Mouse (Mus musculus) v-Abl transformed pro-B cells (cell line): ENCODE results near the gene Taf9.

Source experiments
- in situ Hi-C, 2 experiments: fragments of 400-800 bp; cut with MboI; formaldehyde crosslinking; loops; one replicate each; pipeline ENCODE4 v1.15.1; 2025; ENCODE audit not compliant: unreplicated experiment in 2 of 2

Taf9 gene

GRCm38 (mm10) chr13:100651439-100652186, at the start of gene Taf9:
Gene Taf9 (plus strand): TSS chr13:100651579.
- in situ Hi-C loops, result loop anchor here (10.0 kb wide), 2 partner anchors 157 to 537 kb away; partner anchors contain the start of gene Gtf2h2 (in 1 of the 2)

GRCm38 (mm10) chr13:100602239-100602902, 49.0 kb upstream of the Taf9 start:
- in situ Hi-C loops, result loop anchor here in 1 of 2 experiments (25.0 kb wide), 1 partner anchor 765 kb away; no protein-coding TSS in a partner anchor

- in situ Hi-C loops, result loop anchor here in 1 of 2 experiments (25.0 kb wide), 1 partner anchor 766 kb away; no protein-coding TSS in a partner anchor
Observed at GRCm38 (mm10) chr13:100603031-100603737, 48.2 kb upstream of the Taf9 start.

GRCm38 (mm10) chr13:100603738-100604095, 47.7 kb upstream of the Taf9 start:
- in situ Hi-C loops, result loop anchor here in 1 of 2 experiments (25.0 kb wide), 1 partner anchor 766 kb away; no protein-coding TSS in a partner anchor

- in situ Hi-C loops, result loop anchor here in 1 of 2 experiments (25.0 kb wide), 1 partner anchor 769 kb away; no protein-coding TSS in a partner anchor
Observed at GRCm38 (mm10) chr13:100605845-100606244, 45.5 kb upstream of the Taf9 start.

- in situ Hi-C loops, result loop anchor here in 1 of 2 experiments (25.0 kb wide), 1 partner anchor 770 kb away; no protein-coding TSS in a partner anchor
Observed at GRCm38 (mm10) chr13:100607756-100608155, 43.6 kb upstream of the Taf9 start.

GRCm38 (mm10) chr13:100611266-100611665, 40.1 kb upstream of the Taf9 start:
- in situ Hi-C loops, result loop anchor here in 1 of 2 experiments (25.0 kb wide), 1 partner anchor 774 kb away; no protein-coding TSS in a partner anchor

GRCm38 (mm10) chr13:100612251-100612650, 39.1 kb upstream of the Taf9 start:
- in situ Hi-C loops, result loop anchor here in 1 of 2 experiments (25.0 kb wide), 1 partner anchor 775 kb away; no protein-coding TSS in a partner anchor

- in situ Hi-C loops, result loop anchor here in 1 of 2 experiments (25.0 kb wide), 1 partner anchor 776 kb away; no protein-coding TSS in a partner anchor
Observed at GRCm38 (mm10) chr13:100612903-100613302, 38.5 kb upstream of the Taf9 start.

GRCm38 (mm10) chr13:100616181-100617087, 34.9 kb upstream of the Taf9 start, which contains the start of gene Marveld2:
Gene Marveld2 (minus strand): TSS chr13:100616971.
- in situ Hi-C loops, result loop anchor here in 1 of 2 experiments (25.0 kb wide), 1 partner anchor 779 kb away; no protein-coding TSS in a partner anchor

GRCm38 (mm10) chr13:100617583-100617982, 33.8 kb upstream of the Taf9 start:
- in situ Hi-C loops, result loop anchor here in 1 of 2 experiments (25.0 kb wide), 1 partner anchor 780 kb away; no protein-coding TSS in a partner anchor

- in situ Hi-C loops, result loop anchor here in 1 of 2 experiments (25.0 kb wide), 1 partner anchor 785 kb away; no protein-coding TSS in a partner anchor
Observed at GRCm38 (mm10) chr13:100622241-100622640, 29.1 kb upstream of the Taf9 start.

- in situ Hi-C loops, result loop anchor here (5.0 to 25.0 kb wide), 4 partner anchors 149 to 1782 kb away; no protein-coding TSS in a partner anchor
Observed at GRCm38 (mm10) chr13:100634106-100634691, 17.2 kb upstream of the Taf9 start.

GRCm38 (mm10) chr13:100642471-100643209, 8.7 kb upstream of the Taf9 start:
- in situ Hi-C loops, result loop anchor here (25.0 kb wide), 1 partner anchor 1280 kb away; no protein-coding TSS in a partner anchor

- in situ Hi-C loops, result loop anchor here (25.0 kb wide), 1 partner anchor 1286 kb away; no protein-coding TSS in a partner anchor
Observed at GRCm38 (mm10) chr13:100648223-100648622, 3.2 kb upstream of the Taf9 start.

- in situ Hi-C loops, result loop anchor here (10.0 kb wide), 2 partner anchors 156 to 536 kb away; partner anchors contain the start of gene Gtf2h2 (in 1 of the 2)
Observed at GRCm38 (mm10) chr13:100650550-100651438, 585 bp upstream of the Taf9 start, which contains the start of the genes Ak6 and Rad17. Gene Ak6 (plus strand): TSS chr13:100650979. Gene Rad17 (minus strand): TSS chr13:100651051.
